Mouse (Mus musculus): ENCODE results near the gene Nt5m.

The Nt5m gene

DNA sequence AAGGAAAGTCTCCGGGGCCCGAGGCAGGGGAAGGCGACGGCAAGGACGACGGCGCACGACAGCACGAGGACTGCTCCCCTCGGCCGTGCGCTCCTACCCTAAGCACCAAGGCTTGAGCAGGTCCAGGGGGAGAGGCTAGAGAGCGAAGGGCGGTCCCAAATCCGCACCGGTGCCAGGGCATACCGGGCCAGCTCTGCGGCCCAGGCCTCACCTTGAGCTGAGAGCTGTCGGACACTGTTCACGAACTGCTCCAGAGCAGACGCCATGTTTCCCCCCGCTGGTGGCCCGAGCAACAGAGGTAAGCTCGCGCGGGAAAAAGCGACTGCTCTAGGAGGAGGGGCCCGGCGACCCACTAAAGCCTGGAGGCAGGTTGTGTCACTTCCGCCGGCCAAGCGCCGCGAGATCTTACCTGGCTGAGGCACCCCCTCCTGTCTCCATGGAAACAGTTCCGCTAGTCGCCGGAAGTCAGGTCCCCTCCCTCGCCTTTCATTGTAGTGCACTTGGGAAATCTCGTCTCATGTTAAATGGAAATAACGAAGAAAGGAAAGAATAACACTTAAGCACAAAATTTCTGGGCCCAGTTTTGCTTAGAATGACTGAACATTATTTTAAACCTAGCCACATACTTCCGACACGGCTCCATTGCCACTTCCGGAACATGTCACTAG is 346 bp downstream of the Nt5m start, which contains the start of gene Cops3:
Gene Cops3, minus strand, starts transcription at position 380 of the 668 bp plus-strand sequence.
- DNase-seq (ENCODE audit: low spot score), result peak; percentile 96

DNA sequence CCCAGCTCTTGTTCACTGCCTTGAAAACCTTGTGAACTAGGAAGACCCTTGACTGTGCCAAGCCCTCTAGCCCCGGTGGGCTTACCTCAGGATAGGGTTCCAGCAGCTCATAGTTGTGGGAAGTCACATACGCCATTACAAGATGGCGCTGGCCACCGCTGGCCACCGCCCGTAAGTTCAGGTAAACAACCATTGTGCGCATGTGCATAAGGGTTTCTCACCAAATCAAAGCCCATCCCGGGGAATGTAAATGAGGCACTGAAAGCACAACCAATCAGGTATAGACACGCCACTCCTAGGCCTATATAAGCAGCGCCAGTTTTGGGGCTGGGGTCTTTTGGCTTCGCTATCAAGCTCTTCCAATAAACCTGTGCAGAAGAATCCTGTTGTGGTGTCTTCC is 7.1 kb downstream of the Nt5m start:
- no peak for DNase-seq (ENCODE audit: low spot score)

DNA sequence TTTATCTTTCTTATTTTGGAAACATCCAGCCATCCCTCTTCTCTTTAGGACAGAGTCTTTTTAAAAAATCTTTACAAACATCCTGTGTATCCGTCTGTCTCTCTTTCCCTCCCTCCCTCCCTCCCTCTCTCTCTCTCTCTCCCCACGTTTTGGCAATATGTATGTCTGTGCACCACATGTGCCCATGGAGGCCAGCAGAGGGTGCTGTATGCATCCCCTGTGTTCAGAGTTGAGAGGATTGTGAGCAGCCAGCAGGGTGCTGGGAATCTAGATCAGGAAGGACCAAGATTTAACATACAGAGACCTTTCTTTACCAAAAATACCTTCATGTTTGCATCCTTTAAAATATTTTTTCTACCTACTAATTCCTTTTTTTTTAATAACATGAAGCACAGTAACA is 7.9 kb downstream of the Nt5m start:
- DNase-seq (ENCODE audit: low spot score), result no peak

DNA sequence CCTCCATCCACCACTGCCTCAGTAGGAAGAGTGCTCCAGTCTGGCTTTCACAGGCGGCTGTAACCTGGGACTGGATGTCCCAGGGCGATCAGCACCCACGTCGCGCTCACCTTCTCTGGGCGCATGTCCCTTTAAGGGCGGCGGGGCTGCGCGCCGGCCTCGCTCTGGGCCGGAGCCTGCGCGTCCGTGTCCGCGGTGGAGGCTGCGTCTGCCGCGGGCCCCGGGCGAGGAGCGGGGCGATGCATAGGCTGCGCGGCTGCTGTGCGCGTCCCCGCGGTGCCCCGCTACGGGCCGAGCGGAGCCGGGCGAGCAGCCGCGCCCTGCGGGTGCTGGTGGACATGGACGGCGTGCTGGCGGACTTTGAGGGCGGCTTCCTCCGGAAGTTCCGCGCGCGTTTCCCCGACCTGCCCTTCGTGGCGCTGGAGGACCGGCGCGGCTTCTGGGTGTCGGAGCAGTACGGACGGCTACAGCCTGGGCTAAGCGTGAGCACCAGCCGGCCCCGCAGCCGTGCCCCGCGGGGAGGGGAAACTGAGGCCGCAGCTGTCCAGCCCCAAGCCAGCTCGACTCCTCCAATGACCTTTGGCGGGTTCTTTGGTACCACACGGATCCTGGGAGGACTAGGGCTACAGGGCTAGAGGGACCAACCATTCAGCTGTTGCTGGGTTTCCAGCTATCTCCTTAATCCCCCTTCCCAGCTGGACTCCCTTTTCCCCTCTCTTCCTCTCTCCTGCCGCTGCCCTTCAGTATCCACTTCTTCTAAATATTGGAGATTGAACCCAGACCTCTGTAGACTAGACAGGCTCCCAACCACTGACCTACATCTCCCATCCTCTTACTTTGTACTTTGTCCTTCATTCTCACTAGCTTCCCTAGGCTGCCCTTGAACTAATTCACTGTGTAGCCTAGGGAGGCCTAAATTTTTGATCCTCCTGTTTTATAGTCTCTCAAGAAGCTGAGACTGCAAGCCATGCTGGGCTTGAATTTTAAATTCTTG is 8.9 kb downstream of the Nt5m start:
- peak; percentile 85 for DNase-seq (ENCODE audit: low spot score)

DNA sequence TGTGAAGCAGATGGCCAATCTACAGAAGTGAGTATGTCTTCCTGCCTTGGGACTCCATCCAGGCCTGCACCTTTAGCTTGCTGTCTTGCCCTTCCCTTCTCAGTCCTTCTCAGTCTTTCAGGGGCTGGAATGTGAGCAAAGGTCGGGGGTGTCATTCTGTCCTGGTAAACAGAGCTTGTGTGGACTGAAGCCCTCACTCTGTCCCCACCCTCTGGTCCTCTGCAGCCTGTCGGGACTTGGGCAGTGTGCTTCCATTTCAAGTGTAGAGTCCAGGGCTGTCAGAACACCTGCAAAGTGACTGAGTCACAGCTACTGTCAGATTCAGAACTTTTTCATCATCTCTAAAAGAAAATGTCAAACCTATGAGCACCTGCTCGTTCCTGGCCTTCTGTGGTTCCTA is 13.6 kb downstream of the Nt5m start:
- peak; percentile 82 for DNase-seq (ENCODE audit: low spot score)

DNA sequence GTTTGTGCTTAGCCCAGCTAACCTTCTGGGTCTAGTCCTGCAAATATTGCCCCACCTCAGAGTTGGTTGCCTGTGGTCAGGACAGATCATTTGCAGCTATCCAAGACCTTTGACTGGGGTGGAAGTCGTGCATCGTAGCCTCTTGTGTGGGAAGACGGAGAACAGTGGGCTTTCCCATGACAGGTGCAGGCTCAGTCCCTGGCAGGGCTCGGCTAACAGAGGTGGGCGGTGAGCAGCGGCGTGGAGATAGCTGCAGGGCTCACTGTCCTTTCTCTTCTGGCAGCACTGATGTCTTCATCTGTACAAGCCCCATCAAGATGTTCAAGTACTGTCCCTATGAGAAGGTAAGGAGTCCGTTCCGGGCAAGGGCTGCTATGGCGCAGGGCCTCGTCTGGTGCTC is 21.2 kb downstream of the Nt5m start:
- DNase-seq (ENCODE audit: low spot score), result no peak

DNA sequence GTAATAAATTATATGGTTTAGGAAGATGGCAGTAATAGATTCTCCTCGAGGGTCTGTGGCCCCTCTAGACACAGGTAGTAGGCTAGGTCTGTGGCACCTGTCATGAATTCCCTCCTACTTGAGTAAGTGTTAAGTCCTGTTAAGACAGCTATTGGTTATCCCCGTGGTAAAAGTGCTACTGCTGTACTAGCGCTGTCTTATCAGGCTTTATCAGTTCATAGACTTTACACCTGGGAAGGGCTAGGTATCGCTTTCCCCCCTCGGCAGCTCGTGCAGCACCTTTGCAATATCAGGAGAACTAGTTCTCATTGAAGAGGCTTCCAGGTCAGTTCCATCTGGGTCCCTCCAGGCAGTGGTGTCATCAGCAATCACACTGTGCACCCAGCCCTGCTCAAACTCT is 25.1 kb downstream of the Nt5m start:
- DNase-seq (ENCODE audit: low spot score), result no peak

DNA sequence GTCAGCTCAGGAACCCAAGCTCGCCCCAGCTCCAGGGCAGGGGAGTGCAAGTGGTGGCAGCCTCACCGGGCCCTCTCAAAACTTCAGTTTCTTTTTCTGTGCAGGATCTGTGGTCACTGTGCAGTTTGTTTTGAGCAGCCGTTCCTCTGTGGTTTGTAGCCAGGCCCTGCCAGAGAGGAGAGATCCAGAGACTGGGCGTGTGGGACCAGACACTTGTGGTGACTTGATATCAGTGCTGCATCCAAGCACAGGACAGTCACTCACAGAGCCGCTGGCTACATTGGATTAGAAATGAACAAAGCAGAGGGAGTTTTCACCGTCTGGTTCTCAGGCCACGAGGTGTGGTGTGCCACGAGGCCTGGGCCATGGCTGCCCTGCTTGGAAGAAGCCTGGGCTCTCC is 32.9 kb downstream of the Nt5m start:
- no peak for DNase-seq (ENCODE audit: low spot score)

DNA sequence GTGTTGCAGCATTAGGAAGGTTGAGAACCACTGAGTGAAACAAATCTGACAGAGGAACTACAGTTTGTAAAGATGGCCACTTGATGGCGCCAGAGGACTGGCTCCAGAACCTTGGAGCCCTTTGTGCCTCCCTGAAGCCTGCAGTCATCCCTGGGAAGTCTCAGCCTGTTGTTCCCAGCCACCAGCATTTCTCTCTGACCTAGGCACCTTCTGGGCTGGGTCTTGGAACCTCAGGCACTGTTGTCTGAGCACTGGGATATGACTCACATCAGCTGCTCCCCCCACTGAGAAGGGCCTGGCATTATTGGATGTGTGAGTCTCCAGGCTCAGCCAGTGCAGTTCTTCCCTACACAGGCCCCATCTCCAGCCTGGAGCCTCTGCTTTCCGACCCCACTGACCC is 40.8 kb downstream of the Nt5m start:
- peak; percentile 46 for DNase-seq (ENCODE audit: low spot score)

DNA sequence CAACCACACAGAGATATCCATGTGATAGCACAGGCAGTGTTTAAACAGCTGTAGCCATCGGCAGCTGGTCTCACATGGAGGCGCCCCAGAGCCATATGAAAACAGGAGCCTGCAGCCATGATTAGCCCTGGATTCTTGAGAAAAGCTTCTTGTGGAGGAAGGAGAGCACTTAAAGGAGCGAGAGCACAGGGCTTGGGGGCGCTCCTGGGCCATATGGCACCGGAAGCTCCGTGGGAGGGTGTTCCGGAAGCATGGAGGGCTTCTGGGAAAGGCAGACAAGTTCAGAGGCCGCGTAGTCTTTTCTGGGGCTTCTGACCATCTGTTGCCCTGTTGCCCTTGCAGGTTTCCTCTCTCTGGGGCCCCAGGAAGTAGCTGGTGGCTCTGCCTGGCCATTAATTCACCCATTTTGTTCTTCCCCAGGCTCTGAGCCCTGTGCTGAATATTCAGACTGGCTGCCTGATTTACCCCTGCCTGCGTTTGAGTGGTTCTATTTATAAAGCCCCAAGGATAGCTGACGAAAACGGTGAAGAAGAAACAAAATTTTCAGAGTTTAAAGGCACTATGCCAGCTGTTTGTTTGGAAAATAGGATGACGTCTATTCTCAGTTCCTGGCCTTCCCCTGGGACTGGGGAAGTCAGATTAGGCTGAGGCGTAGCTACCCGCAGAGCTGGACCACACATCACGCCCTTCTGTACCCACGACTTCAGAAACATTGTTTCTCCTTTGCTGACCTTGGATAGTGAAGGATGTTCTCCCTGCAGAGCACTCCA is 46.2 kb downstream of the Nt5m start:
- DNase-seq (ENCODE audit: low spot score), result peak; percentile 22

DNA sequence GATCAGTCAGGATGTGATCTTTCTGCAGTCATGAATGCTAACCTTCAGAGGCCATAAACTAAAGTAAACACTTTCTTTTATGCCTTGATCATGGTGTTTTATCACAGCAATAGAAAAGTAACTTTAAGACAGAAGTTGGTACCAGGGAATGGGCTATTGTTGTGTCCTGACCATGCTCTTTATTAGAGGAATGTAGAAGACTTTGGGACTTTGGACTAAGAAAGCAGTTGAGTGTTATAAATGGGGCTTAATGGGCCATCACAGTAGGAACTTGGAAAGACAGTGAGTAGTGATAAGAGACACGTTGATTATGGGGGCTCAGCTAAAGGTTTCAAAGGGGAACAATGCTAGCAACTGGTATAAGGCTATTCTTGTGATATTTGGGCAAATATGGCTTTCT is 47.7 kb downstream of the Nt5m start:
- no peak for DNase-seq (ENCODE audit: low spot score)

DNA sequence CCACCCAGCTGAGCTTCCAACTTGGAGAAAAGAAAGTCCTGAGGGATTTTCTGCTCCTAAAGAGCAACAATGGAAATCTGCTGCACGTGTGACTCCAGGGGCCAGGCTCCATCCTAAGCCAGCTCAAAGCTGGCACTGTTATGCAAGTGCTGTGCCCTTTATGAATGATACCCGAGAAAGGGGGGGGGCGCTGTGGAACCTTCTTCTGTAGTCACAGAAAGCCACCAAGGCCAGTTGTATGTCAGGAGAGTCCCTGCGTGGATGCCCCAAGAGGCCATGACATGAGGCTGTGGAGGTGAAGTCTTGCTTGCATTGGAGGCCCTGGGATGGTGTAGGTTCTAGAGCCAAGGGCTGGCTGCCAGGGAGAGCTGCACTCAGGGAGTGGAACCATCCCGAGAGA is 48.9 kb downstream of the Nt5m start:
- no peak for DNase-seq (ENCODE audit: low spot score)

DNA sequence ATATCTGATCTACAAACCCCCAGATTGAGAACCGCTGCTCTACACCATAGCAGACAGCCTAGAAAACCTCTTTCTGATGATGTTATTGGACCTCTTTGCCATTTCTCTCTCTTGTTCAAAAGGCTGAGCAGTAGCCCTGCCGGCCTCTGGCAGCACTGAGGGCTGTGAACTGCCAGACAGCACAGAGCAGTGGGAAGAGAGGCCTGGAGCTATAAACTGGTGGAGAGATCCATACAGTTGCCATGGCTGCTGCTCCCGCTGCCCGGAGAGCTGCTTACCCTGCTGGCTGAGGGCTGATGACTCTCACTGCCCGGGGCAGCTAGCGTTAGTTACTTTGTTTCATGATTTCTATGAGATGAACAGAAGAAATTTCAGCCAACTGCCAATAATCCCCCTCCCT is 52.6 kb downstream of the Nt5m start:
- no peak for DNase-seq (ENCODE audit: low spot score)

DNA sequence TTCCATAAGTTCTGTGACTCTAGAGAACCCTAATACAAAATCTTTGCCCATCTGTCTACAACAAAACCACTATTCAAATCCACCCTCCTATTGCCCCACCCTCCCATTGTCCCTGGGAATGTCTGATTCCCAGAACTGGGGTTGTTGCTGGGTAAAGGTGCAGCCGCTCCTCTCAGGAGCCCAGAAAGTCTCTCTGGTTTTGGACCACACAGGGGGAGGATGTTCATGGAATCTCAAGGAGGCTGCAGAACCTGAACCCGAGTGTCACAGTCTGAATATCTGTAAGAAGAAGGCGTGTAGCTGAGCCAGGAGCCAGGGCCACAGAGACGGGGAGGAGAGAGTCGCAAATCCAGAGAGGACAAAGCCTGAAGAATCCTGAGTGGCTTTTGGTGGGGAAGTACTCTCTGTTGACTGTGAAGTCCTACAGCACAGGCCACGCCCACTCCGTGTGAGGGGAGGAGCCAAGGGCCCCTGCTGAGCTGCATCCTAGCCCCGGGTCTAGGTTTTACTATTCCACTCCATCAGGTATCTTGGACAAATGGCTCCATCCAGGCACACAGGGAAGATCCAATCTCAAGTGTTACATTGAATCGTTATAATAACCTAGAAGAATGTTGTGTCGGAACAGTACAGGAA is 54.0 kb downstream of the Nt5m start:
- no peak for DNase-seq (ENCODE audit: low spot score)

DNA sequence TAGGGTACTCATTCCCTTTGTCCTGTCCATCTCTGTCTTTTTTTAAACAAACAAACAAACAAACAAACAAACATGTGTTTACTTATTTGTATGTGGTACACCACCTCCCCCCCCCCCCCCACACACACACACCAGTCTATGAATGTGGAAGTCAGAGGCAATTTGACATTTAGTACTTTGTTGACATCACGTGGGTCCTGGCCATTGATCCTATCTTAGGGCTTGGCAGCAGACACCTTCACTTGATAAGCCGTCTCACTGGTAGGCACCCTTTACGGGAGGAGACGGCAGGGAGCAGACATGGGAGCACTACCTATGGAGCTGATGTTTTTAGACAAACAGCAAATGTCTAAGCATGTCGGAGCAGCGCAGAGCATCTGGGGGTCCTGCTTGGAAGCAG is 55.7 kb downstream of the Nt5m start:
- DNase-seq (ENCODE audit: low spot score), result no peak

DNA sequence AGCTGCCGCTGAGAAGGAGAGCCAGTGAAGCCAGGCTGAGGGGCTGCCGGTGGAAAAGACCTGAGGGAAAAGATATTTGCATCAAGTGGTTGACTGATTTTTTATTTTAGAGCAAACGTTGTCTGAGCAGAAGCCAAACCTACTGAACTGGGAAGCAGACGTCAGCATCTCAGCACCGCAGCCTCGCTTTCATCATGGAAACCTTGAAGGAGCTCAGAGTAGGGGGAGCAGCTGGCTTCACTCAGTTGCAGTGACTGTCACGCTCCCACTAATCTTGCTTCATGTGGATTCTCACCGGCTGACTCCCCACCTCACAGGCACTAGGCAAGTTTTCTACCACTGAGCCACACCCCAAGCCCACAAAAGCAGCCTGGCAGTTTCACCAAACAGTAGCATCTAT is 56.1 kb downstream of the Nt5m start:
- no peak for DNase-seq (ENCODE audit: low spot score)

DNA sequence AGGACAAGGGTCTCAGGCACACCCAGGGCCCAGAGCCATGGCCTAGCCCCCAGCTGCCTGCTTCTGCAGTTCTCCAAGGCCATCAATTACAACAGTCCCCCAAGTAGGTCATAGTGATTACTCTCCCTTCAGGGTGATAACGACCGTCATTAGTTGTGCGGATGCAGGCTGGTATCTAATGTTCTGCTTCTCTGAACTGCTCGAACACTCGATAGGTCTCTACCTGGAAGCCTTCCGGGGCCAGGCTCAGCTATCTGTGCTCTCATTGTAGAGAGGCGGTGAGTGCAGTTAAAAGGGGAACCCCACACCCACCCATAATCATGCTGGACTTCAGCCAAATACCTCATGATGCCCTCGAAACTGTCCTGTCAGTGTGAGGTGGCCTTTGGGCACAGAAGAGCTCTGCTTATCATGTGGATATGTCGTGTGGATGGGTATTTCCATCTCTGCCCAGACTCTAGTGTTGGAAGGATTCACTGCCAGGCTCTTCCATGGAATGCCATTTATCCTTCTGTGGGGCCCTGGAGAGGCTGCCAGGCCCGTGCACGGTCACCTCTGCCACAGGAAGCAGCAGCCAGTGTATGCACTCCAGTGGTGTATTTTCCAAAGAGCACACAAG is 58.8 kb downstream of the Nt5m start:
- no peak for DNase-seq (ENCODE audit: low spot score)

DNA sequence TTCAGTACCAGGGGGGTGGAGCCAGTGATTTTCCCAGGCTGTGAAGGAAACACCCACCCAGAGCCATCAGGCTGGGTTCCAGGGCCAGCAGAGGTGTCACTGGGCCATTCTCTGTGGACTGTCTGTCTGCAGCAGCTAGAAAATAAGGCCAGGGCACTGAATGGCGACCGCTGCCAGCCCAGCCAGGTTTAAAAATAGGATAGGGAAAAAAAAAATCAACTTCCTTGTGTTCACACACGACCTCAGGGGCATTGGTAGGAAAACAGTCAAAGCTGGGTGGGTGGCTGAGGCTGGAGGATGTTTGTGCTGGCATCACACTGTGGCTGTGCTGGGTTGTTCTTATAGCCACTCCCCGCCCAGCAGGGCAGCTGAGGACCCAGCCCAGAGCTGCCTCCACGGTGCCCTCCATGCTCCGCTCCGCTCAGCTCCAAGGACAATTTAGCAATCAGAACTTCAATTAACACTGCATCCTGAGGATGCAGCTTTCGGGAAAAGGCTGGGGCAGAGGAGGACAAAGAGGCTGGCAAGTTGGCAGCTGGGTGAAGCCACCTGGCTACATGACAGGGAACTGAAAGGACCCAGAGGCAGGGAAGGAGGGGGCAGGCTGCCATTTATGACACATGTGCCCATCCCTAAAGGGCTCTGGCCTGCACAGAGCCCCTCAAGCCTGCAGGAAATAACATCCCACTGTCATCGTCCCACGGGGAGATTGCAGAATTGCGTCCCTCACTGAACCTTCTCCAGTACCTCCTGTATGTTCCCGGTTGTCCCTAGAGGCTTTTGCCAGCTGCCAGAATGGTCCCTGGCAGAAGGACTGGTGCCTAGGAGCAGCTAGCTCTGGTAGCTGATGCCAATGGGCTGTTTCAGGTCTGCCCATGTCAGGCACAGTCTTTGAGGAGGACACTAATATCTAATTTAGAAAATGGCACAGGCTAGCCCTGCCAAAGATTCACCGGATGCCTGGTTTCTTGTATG is 60.8 kb downstream of the Nt5m start:
- no peak for DNase-seq (ENCODE audit: low spot score)

DNA sequence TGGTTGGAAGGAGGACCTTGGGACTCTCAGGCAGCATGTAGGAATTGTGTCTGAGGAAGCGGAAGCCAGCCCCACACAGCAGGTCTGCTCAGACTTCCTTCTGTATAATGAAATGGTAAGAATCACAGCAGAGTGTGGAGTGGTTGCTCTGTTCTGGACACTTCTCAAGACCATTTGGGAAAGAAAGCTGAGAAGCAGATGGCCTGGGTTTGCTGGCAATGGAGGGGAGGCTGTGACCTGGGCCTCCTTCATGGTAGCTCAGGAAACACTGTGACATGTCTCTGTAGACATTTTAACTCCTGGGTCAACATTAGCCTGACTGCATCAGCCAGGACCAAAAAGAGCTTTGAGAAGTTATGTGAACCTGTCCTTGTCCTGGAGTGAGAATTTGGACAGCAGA is 61.7 kb downstream of the Nt5m start:
- no peak for DNase-seq (ENCODE audit: low spot score)

DNA sequence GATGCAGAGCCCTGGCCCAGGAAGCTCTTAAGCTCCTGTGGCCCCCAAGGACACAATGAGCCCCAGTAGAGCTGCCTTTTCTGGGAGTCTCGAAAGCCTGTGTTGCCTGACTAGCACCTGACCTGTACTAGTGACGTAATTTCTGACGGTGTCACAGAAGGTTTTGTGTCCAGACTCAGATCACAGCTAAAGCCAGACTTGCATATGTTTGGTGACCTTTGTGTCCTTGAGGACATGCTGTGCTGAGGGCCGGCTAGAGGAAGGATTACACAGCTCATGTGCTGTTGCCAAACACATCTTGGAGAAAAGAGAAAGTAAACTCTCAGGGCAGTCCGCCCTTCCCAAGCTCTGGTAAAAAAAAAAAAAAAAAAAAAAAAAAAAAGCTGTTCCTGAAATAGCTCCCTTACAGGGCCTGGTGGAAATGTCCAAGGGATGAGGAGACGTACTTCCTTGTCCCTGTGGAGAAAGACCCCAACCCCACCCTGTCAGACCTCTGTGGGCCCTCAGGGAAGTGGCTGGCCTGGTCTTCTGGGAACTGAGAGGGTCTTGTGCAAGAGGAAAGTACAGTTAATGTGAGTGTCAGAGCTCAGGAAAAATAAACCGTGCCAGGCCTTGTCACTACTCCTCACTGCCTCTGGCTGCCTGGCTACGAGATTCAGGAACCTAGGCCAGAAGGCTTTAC is 62.9 kb downstream of the Nt5m start:
- DNase-seq (ENCODE audit: low spot score), result peak; percentile 33
